Mouse (Mus musculus) liver, embryonic 14 days (tissue): ENCODE measurements around the gene Styk1. TPM values are rescaled to one million over a fixed set of nuclear protein-coding genes. Genes with fewer than 3 reads are reported as not detected.

Experiments
- polyA plus RNA-seq: library from polyadenylated mRNA; depleted of rRNA; stranded (reverse); fragments of >200 nt; gene quantifications from 2 replicates; pipeline ENCODE4 v1.2.3, GENCODE M21; 2012; rRNA removed

Styk1 gene
- polyA plus RNA-seq, result 0.45 and 0.62 TPM in 2 replicates

GRCm38 (mm10) chr6:131353352-131353919, at the start of gene Styk1:
Gene Styk1 (minus strand): TSS chr6:131353597.

GRCm38 (mm10) chr6:131388040-131389021, 34.9 kb upstream of the Styk1 start, which contains the start of gene Ybx3:
Gene Ybx3 (minus strand): TSS chr6:131388476.

GRCm38 (mm10) chr6:131292991-131293788, 60.2 kb downstream of the Styk1 start, which contains the start of gene Magohb:
Gene Magohb (minus strand): TSS chr6:131293244.

Other genes starting within 250 kb of the Styk1 start
- gene Klra2, start 106.2 kb downstream of the Styk1 start, polyA plus RNA-seq, result 0.19 and 0.31 TPM in 2 replicates
- gene Magohb, start 60.4 kb downstream of the Styk1 start, polyA plus RNA-seq, result 17.8 and 18.7 TPM in 2 replicates
- 213 and 221 TPM in 2 replicates for gene Ybx3, start 34.9 kb upstream of the Styk1 start, polyA plus RNA-seq
- not detected in 2 replicates for gene 5430401F13Rik, start 132.8 kb upstream of the Styk1 start, polyA plus RNA-seq
- gene Gm6619, start 132.8 kb upstream of the Styk1 start, polyA plus RNA-seq, result not detected in 2 replicates